Mouse (Mus musculus): Measurements from ENCODE around the gene Psmd3.
"Not testable (repeated sequence)": the region's sequence is repeated elsewhere in the genome, so short reads cannot be mapped to it uniquely, and the experiment has no call there.

The Psmd3 gene

DNA sequence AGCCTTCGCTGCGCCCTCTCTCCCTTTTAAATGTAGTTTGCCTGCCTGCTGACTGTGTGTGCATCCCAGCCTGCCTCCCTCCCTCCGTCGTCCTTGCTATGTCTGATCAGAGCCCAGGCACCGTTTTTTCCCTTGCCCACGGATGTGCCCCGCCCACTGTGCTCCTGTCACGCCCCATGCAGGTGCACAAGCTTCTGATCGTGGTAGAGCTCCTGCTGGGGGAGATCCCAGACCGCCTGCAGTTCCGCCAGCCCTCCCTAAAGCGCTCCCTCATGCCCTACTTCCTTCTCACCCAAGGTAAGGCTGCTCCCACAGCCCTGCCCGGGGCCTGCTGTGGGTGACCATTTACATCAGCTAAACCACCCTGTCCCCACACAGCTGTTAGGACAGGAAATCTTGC lies 10.8 kb downstream of the Psmd3 start:
- no peak for DNase-seq

GRCm38 (mm10) chr11:98693746-98694145 lies 11.4 kb downstream of the Psmd3 start:
- no peak for DNase-seq

GRCm38 (mm10) chr11:98694301-98694700 lies 11.9 kb downstream of the Psmd3 start:
- DNase-seq, result no peak

- no peak for DNase-seq
Observed at GRCm38 (mm10) chr11:98695408-98695807, 13.1 kb downstream of the Psmd3 start.

DNA sequence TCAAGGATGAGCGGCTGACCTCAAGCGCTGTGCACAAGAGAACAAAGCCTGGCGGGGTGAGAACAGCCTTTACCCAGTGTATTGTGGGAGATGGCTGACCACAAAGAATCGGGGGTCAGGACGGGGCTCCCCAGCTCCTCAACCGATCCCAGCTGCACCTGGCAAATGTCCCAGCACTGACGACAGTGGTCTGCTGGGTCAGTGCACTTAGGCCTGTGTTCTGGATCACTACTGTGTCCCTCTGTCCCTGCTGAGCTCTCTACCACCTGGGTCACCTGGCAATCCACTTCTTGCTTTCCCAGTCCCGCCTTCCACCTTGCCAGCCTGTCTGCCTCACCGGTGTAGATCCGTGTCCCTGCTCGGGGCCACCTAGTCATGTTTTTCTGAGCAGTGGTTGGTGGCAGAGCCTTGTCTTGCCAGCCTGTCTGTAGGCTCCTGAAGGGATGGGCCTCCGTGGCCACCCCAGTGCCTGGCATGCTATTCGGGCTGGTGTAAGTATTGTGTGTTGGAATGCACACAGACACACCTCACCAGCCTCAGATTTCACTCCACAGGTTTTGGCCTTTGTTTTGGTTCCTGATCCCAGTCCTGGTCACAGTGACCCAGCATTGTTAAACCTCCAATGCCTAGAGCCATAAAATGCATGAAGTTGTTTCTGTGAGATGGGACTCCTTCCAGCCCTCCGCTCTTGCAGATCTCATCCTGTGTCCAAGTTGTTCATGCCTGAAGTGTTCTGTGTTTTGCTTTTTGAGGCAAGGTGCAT lies 14.3 kb downstream of the Psmd3 start:
- peak in 1 of 2 experiments; percentile 55 for DNase-seq

GRCm38 (mm10) chr11:98697225-98697624 lies 14.9 kb downstream of the Psmd3 start:
- no peak for DNase-seq

DNA sequence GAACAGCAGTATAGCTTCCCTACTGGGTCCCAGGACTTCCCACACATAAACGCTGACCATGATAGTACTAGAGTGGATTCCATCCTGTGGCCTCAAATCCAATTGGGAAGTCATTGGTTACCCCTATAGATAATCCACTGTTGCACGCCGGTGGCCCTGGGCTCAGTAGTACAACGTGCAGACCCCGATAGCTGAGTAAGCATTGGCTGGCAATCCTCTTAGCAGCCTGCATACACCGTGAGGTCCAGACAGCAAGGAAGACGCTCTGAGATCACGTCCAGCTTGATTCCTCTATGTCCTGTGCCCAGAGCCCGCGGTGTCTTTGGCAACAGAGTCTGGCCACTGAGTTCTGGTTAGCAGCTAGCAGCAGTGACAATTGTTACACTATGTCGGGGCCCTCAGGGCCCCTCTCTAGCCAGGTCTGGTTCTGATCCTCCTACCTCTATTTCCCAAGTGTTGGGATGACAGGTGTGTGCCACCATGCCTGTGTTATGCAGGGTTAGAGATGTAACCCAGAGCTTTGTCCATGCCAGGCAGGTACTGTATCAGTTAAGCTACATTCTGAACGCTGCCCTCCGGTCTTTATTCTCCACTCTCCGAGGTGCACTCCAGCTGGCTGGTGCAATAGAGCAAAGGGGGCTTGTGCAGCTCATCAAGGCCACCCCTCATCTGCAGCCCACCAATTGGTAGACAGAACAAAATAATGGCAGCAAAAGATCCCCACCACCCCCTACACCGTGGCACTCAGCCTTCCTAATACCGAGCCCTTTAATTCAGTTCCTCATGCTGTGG lies 16.7 kb downstream of the Psmd3 start:
- no peak for DNase-seq

GRCm38 (mm10) chr11:98699911-98700310 lies 17.6 kb downstream of the Psmd3 start:
- peak; percentile 80 to 81 for DNase-seq

DNA sequence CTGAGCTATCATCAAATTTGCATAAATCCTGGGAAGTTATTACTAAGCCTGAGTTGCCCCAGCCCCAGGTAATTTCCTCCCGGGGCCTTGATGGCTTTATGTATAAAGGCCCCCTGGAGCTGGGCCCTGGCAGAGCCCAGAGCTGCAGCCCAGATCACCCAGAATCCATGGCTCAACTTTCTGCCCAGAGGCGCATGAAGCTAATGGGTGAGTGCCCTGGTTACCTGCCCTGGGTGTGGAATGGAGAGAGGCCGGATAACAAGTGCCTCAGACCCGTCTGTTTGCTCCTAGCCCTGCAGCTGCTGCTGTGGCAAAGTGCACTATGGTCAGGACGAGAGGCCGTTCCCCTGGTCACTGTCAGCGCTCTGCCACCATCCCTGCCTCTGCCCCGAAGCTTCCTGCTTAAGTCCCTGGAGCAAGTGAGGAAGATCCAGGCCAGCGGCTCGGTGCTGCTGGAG lies 18.9 kb downstream of the Psmd3 start, which contains the start of gene Csf3:
TSS of gene Csf3 (plus strand) at position 51 of the 458 bp plus-strand sequence.
- DNase-seq, result no peak

DNA sequence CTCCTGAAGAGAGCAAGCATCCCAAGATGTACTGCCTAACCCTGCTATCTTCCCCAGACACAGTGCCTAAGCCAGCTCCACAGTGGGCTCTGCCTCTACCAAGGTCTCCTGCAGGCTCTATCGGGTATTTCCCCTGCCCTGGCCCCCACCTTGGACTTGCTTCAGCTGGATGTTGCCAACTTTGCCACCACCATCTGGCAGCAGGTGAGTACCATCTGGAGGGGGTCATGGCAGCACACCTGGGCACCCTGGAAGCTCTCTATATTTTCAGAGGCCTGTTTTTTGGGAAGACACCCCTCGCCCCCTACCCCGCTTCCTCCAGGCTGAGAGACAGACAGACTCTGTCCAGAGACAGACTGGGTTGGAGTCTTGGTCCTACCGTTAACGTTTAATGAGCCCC lies 20.0 kb downstream of the Psmd3 start:
- DNase-seq, result no peak

GRCm38 (mm10) chr11:98705021-98705420 lies 22.7 kb downstream of the Psmd3 start:
- no peak for DNase-seq

DNA sequence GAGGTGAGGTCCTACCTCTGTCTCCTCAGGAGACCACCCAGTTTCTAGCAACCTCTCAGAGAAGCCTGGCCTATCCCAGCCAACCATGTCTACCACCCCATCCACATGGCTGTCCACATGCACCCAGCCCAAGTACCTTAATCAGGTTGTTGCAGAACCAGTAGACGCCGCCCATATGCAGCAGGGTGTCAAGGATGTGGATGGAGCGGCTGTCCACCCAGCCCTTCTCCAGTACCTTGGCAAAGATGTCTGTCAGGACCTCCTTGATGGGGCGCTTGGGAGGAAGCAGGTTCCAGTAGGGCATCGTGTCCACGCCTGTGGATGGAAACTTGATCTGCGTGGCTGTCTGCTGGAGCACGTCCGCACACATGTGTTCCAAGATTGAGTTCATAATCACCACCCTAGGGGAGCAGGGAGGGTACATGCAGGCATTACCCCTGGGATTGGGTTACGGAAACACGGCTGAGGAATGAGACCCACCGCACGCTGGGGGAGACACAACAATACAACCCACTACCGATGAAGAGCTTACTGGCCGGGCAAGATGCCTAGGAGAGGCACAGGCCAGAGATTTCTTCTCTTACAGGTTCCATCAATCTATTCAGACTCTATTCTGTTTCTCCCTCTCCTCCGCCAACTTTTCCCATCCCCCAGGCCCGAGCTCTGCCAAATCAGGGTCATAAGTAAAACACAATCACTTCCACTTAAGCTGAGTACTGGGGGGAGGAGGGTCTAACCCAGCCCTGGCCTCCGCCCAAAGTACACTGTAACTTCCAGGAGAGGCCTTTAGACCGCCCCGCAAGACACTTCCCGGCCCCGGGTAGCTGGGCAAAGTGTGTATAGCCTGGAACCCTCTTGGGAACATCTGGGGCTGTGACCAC lies 25.3 kb downstream of the Psmd3 start:
- DNase-seq, result peak; percentile 82 to 87

DNA sequence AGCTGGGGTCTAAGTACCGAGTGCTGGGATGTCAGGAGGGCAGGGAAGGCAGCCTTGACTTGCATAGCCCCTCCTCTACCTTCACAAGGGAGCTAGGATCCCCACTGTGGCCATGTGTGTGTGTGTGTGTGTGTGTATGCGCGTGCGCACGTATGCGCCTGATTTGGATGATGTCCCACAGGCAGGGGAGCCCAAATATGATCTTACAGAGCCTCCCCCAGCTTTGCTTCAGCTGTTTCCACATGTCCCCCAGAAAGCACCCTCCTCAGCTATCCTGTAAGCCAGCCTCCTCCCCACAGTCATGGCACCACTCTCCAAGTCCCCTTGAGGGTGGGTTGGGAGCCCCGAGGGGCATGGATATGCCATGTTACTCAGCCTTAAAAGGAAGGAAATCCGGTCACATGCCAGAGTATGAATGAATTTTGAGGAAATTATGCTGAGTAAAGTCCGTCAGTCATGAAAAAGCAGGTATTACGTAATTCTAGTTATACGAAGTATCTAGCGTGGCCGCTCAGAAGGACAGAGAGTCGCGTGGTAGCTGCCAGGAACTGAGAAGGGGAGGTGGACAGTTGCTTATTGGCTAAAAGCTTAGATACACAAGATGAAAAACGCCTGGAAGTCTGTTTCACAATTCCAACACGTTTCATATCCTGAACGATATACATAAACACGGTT lies 26.1 kb downstream of the Psmd3 start:
- peak; percentile 68 to 83 for DNase-seq

GRCm38 (mm10) chr11:98709001-98709741 lies 26.8 kb downstream of the Psmd3 start:
- DNase-seq, result peak; percentile 48 to 49

DNA sequence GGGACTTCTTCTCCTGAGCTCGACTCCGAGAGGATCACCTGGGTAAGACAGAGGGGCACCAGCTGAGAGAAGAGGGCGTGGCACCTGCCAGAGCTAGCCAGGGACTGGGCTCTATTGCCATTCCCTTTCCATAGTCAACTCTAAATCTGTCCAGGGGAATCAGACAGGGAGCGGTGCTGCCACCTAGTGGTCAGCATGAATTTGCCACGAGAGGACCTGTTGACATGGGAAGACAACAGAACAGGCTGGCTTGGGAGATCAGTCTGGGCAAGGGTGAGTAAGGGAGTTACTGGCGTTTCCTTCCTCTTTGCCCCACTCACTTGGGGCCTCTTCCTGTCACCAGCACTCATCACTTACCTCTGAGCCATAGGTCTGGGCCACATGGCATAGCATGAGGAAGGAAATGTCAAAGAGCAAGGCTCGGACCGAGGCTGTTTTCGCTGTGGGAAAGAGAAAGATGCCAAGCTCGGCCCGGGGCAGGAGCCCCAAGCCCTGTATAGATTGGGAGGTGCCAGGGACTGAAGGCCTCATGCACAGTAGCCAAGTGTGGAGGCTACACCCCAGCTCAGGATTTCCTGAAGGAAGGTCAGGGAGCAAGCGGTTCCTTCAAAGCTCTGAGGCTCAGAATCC lies 28.2 kb downstream of the Psmd3 start:
- peak; percentile 85 to 89 for DNase-seq

GRCm38 (mm10) chr11:98711046-98711434 lies 28.7 kb downstream of the Psmd3 start:
- DNase-seq, result no peak

GRCm38 (mm10) chr11:98712009-98712408 lies 29.7 kb downstream of the Psmd3 start:
- not testable (repeated sequence) for DNase-seq

DNA sequence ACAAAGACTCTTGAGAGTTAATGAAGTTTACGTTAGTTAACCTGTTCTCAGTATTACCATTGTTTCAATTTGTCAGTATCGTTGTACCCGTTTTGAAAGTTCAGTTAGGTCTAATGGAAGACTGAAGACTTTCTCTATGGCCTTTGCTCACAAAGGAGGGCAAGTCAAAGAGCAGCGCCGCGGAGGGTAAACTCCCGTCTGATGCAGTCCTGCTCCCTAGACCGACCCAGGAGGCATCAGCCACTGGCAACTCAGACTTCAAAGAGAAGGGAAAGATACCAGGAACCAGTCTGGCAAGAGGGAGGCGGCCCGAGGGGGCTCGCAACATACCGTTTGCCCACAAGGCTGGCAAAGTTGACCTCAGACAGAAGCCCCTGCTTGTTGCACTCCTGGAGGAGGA lies 31.3 kb downstream of the Psmd3 start:
- DNase-seq, result no peak

GRCm38 (mm10) chr11:98715946-98716345 lies 33.6 kb downstream of the Psmd3 start:
- DNase-seq, result no peak

GRCm38 (mm10) chr11:98717904-98718303 lies 35.5 kb downstream of the Psmd3 start:
- peak; percentile 66 to 79 for DNase-seq

GRCm38 (mm10) chr11:98720756-98721155 lies 38.4 kb downstream of the Psmd3 start:
- no peak for DNase-seq

Data from lung, adult 18-20 months (tissue).